Mouse (Mus musculus) G1E (cell line): Measurements from ENCODE around the gene Slfn3. TPM values are rescaled to one million over a fixed set of nuclear protein-coding genes. Genes with fewer than 3 reads are reported as not detected.
A peak's percentile ranks its signal among the peaks of the same experiment; 100 is the strongest.
"Not testable (repeated sequence)": the region's sequence is repeated elsewhere in the genome, so short reads cannot be mapped to it uniquely, and the experiment has no call there.

ENCODE experiments used
- ATAC-seq: 2 replicates; pipeline ENCODE4 v1.8.0; 2016; ENCODE audit warnings: mild to moderate bottlenecking; ENCODE audit not compliant: insufficient number of reproducible peaks, poor library complexity, low FRiP score, severe bottlenecking; ENCODE audit errors: extremely low read depth
- DNase-seq: peaks from one replicate; pipeline ENCODE4 v3.0.0; 2012; ENCODE audit warnings: low spot score
- H3K27me3 ChIP-seq: 2 replicates; pipeline ENCODE4 v1.6.1; 2012; ENCODE audit warnings: mild to moderate bottlenecking, low read length, inconsistent platforms; ENCODE audit not compliant: insufficient read depth
- H3K36me3 ChIP-seq: replicated peaks from 2 replicates; pipeline ENCODE3; 2012; ENCODE audit warnings: mild to moderate bottlenecking, inconsistent platforms
- H3K4me1 ChIP-seq: 2 replicates; pipeline ENCODE4 v1.6.1; 2012; ENCODE audit warnings: low read depth, low read length, inconsistent platforms, mixed read lengths; ENCODE audit not compliant: insufficient read depth
- H3K4me3 ChIP-seq: 2 replicates; pipeline ENCODE4 v1.5.1; 2012; ENCODE audit warnings: low read depth, mild to moderate bottlenecking, inconsistent platforms, low read length, moderate library complexity, mixed read lengths
- H3K9me3 ChIP-seq: replicated peaks from 2 replicates; pipeline ENCODE4 v1.6.1; 2012; ENCODE audit warnings: inconsistent platforms
- CTCF ChIP-seq: IDR thresholded peaks from 2 replicates; pipeline ENCODE4 v1.5.1; 2012; ENCODE audit warnings: low read depth, low read length, inconsistent platforms, mixed read lengths
- GATA1 ChIP-seq: IDR thresholded peaks from 2 replicates; pipeline ENCODE4 v1.6.1; 2012; ENCODE audit warnings: borderline replicate concordance, low read length, inconsistent platforms, mixed read lengths
- GATA2 ChIP-seq: IDR thresholded peaks from 2 replicates; pipeline ENCODE4 v1.6.1; 2012; ENCODE audit warnings: low read depth, low read length, inconsistent platforms, borderline replicate concordance
- POLR2AphosphoS5 ChIP-seq: IDR thresholded peaks from 2 replicates; pipeline ENCODE4 v1.6.1; 2012; ENCODE audit warnings: low read depth, low read length, inconsistent platforms; ENCODE audit not compliant: insufficient replicate concordance
- TAL1 ChIP-seq: conservative IDR thresholded peaks from 2 replicates; pipeline ENCODE4 v1.6.1; 2012; ENCODE audit warnings: low read depth, low read length, inconsistent platforms, mixed read lengths
- polyA plus RNA-seq: library from polyadenylated mRNA; stranded (reverse); fragments of >175 nt; gene quantifications from 2 replicates; pipeline ENCODE4 v1.2.3, GENCODE M21; 2012
- total RNA-seq, 2 experiments: library from RNA; stranded (forward) in 1 of 2; stranded (reverse) in 1 of 2; fragments of 200-1000 nt in 1 of 2; fragments of >200 nt in 1 of 2; fragmentation: Nextera tagmentation in 1 of 2; gene quantifications; 2 replicates each; pipeline ENCODE4 v1.2.3; 2014 to 2017

The Slfn3 gene
- total and polyA plus RNA-seq, 3 experiments, result 0.16 TPM; not detected in 2

GRCm38 (mm10) chr11:83221328-83221877 is 30.3 kb downstream of the Slfn3 start:
- Histone ChIP-seq H3K36me3 (peaks cover 3% of the 10 kb centered on the region), H3K27me3 (peaks cover 10% of the 10 kb centered on the region), H3K4me1 (peaks cover 5% of the 10 kb centered on the region), H3K4me3 (no peak overlapping the region), H3K9me3 (no peaks in the 10 kb centered on the region)
- ATAC-seq, result no peak
- TF ChIP-seq GATA2 (no peak), CTCF (no peak), TAL1 (no peak), POLR2AphosphoS5 (no peak)
- DNase-seq, result no peak

- Histone ChIP-seq H3K27me3 (peaks cover 6% of the 10 kb centered on the region; the same call in 1 of the 2 replicates), H3K36me3 (peaks cover 21% of the 10 kb centered on the region), H3K4me3 (peak overlapping the region; percentile 67), H3K4me1 (peaks cover 18% of the 10 kb centered on the region), H3K9me3 (no peaks in the 10 kb centered on the region)
- TF ChIP-seq GATA2 (no peak), CTCF (no peak), GATA1 (no peak)
- ATAC-seq, result peak; percentile 70
- DNase-seq, result peak; percentile 37
These were observed 32.2 kb downstream of the Slfn3 start for GRCm38 (mm10) chr11:83223367-83223766.

GRCm38 (mm10) chr11:83223793-83224192 is 32.7 kb downstream of the Slfn3 start:
- not testable (repeated sequence) for ATAC-seq, H3K27me3 ChIP-seq, H3K9me3 ChIP-seq, DNase-seq
- Histone ChIP-seq H3K4me3 (peak overlapping the region; percentile 67), H3K4me1 (peaks cover 22% of the 10 kb centered on the region), H3K36me3 (peaks cover 25% of the 10 kb centered on the region)

- peaks cover 29% of the 10 kb centered on the region for H3K36me3 ChIP-seq
- H3K9me3 ChIP-seq, result no peaks in the 10 kb centered on the region
- peak; percentile 88 for ATAC-seq
- H3K4me3 ChIP-seq, result peak overlapping the region; percentile 72
- peaks cover 6% of the 10 kb centered on the region; the same call in 1 of the 2 replicates for H3K27me3 ChIP-seq
- peaks cover 26% of the 10 kb centered on the region for H3K4me1 ChIP-seq
- DNase-seq, result peak; percentile 37
- TF ChIP-seq GATA2, result no peak
- no peak for TF ChIP-seq CTCF
- TF ChIP-seq POLR2AphosphoS5, result no peak
These were observed 33.1 kb downstream of the Slfn3 start for GRCm38 (mm10) chr11:83224217-83224616.

- Histone ChIP-seq H3K4me3 (peak overlapping the region; percentile 72), H3K4me1 (peaks cover 31% of the 10 kb centered on the region), H3K27me3 (peaks cover 6% of the 10 kb centered on the region; the same call in 1 of the 2 replicates), H3K9me3 (no peaks in the 10 kb centered on the region), H3K36me3 (peaks cover 35% of the 10 kb centered on the region)
- no peak for DNase-seq
- TF ChIP-seq POLR2AphosphoS5 (no peak), TAL1 (no peak), GATA2 (no peak), GATA1 (no peak), CTCF (no peak)
- no peak for ATAC-seq
These were observed 33.6 kb downstream of the Slfn3 start for GRCm38 (mm10) chr11:83224750-83225149.

GRCm38 (mm10) chr11:83225371-83225960 is 34.3 kb downstream of the Slfn3 start:
- Histone ChIP-seq H3K36me3 (peaks cover 38% of the 10 kb centered on the region), H3K4me1 (peaks cover 35% of the 10 kb centered on the region), H3K4me3 (peak overlapping the region; percentile 72), H3K9me3 (no peaks in the 10 kb centered on the region), H3K27me3 (peaks cover 2% of the 10 kb centered on the region; the same call in 1 of the 2 replicates)
- ATAC-seq, result no peak
- DNase-seq, result no peak
- TF ChIP-seq TAL1 (no peak), GATA2 (no peak), CTCF (no peak), GATA1 (no peak), POLR2AphosphoS5 (no peak)
